Mouse (Mus musculus): Measurements from ENCODE around the gene Gm7879.

DNA sequence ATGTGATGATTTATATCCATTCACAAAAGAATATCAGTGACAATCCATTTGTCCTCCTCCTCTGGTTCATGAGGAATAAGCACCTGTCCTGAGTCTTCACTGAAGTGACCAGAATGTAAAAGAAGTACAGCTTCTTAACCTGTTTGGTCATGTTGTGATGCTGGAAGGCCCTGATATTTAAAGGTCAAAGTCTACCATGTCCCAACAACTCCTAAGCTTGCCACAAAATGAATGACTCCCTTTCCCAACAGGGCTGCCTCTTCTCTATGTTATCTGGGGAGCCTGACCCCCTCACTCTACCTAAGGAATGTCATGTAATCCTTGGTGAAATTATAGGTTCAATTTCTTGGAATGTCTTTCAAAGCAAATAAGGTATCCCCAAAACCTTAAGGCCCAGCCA lies 14.8 kb downstream of the Gm7879 start:
- TF ChIP-seq CTCF (IDR thresholded peaks at IDR 0.05; ENCODE audit: borderline replicate concordance, extremely low read depth, insufficient read depth, insufficient read length) (no peak), POLR2A (IDR thresholded peaks at IDR 0.05; ENCODE audit: borderline replicate concordance, extremely low read depth, insufficient read depth, insufficient read length, poor library complexity, severe bottlenecking) (no peak)

Data from brain, embryonic 14.5 days (tissue).